Mouse (Mus musculus): Measurements from ENCODE around the gene Eif4enif1.
A peak's percentile ranks its signal among the peaks of the same experiment; 100 is the strongest.
"Not testable (repeated sequence)": the region's sequence is repeated elsewhere in the genome, so short reads cannot be mapped to it uniquely, and the experiment has no call there.

Eif4enif1 gene

GRCm38 (mm10) chr11:3202231-3202701 lies at the start of gene Eif4enif1:
Gene Eif4enif1, plus strand, starts transcription at chr11:3202392.
- peak; percentile 39; the same call in 1 of the 2 replicates for ATAC-seq (ENCODE audit: insufficient number of reproducible peaks, low FRiP score, low TSS enrichment)

GRCm38 (mm10) chr11:3153666-3154397 lies 48.4 kb upstream of the Eif4enif1 start:
- ATAC-seq (ENCODE audit: insufficient number of reproducible peaks, low FRiP score, low TSS enrichment) = not testable (repeated sequence)

GRCm38 (mm10) chr11:3156991-3157390 lies 45.2 kb upstream of the Eif4enif1 start:
- not testable (repeated sequence) for ATAC-seq (ENCODE audit: insufficient number of reproducible peaks, low FRiP score, low TSS enrichment)

- not testable (repeated sequence) for ATAC-seq (ENCODE audit: insufficient number of reproducible peaks, low FRiP score, low TSS enrichment)
These were observed 44.2 kb upstream of the Eif4enif1 start for GRCm38 (mm10) chr11:3157996-3158395.

- not testable (repeated sequence) for ATAC-seq (ENCODE audit: insufficient number of reproducible peaks, low FRiP score, low TSS enrichment)
These were observed 43.4 kb upstream of the Eif4enif1 start for GRCm38 (mm10) chr11:3158800-3159199.

- ATAC-seq (ENCODE audit: insufficient number of reproducible peaks, low FRiP score, low TSS enrichment) = not testable (repeated sequence)
These were observed 40.8 kb upstream of the Eif4enif1 start for GRCm38 (mm10) chr11:3161370-3161769.

GRCm38 (mm10) chr11:3162236-3162897 lies 39.8 kb upstream of the Eif4enif1 start:
- ATAC-seq (ENCODE audit: insufficient number of reproducible peaks, low FRiP score, low TSS enrichment) = peak; percentile 34; the same call in 1 of the 2 replicates

GRCm38 (mm10) chr11:3163122-3163521 lies 39.1 kb upstream of the Eif4enif1 start:
- not testable (repeated sequence) for ATAC-seq (ENCODE audit: insufficient number of reproducible peaks, low FRiP score, low TSS enrichment)

- ATAC-seq (ENCODE audit: insufficient number of reproducible peaks, low FRiP score, low TSS enrichment) = not testable (repeated sequence)
These were observed 38.5 kb upstream of the Eif4enif1 start for GRCm38 (mm10) chr11:3163661-3164060.

- ATAC-seq (ENCODE audit: insufficient number of reproducible peaks, low FRiP score, low TSS enrichment) = peak; percentile 11; the same call in 1 of the 2 replicates
These were observed 36.9 kb upstream of the Eif4enif1 start for GRCm38 (mm10) chr11:3165210-3165782.

GRCm38 (mm10) chr11:3166321-3166720 lies 35.9 kb upstream of the Eif4enif1 start:
- not testable (repeated sequence) for ATAC-seq (ENCODE audit: insufficient number of reproducible peaks, low FRiP score, low TSS enrichment)

GRCm38 (mm10) chr11:3167129-3167528 lies 35.1 kb upstream of the Eif4enif1 start:
- peak; percentile 12; the same call in 1 of the 2 replicates for ATAC-seq (ENCODE audit: insufficient number of reproducible peaks, low FRiP score, low TSS enrichment)

- ATAC-seq (ENCODE audit: insufficient number of reproducible peaks, low FRiP score, low TSS enrichment) = peak; percentile 2; the same call in 1 of the 2 replicates
These were observed 34.6 kb upstream of the Eif4enif1 start for GRCm38 (mm10) chr11:3167571-3168001.

GRCm38 (mm10) chr11:3169042-3169441 lies 33.1 kb upstream of the Eif4enif1 start:
- not testable (repeated sequence) for ATAC-seq (ENCODE audit: insufficient number of reproducible peaks, low FRiP score, low TSS enrichment)

GRCm38 (mm10) chr11:3171931-3172330 lies 30.3 kb upstream of the Eif4enif1 start:
- ATAC-seq (ENCODE audit: insufficient number of reproducible peaks, low FRiP score, low TSS enrichment) = not testable (repeated sequence)

- not testable (repeated sequence) for ATAC-seq (ENCODE audit: insufficient number of reproducible peaks, low FRiP score, low TSS enrichment)
These were observed 29.7 kb upstream of the Eif4enif1 start for GRCm38 (mm10) chr11:3172526-3172925.

- peak; percentile 63 for ATAC-seq (ENCODE audit: insufficient number of reproducible peaks, low FRiP score, low TSS enrichment)
These were observed 28.5 kb upstream of the Eif4enif1 start for GRCm38 (mm10) chr11:3173425-3174318.

GRCm38 (mm10) chr11:3178968-3179725 lies 23.0 kb upstream of the Eif4enif1 start:
- not testable (repeated sequence) for ATAC-seq (ENCODE audit: insufficient number of reproducible peaks, low FRiP score, low TSS enrichment)

- not testable (repeated sequence) for ATAC-seq (ENCODE audit: insufficient number of reproducible peaks, low FRiP score, low TSS enrichment)
These were observed 22.5 kb upstream of the Eif4enif1 start for GRCm38 (mm10) chr11:3179726-3180092.

Measured in cerebellum, adult (tissue).